Mouse (Mus musculus) embryo, embryonic 11 days (tissue): ENCODE results near the gene Sntg2.

ENCODE experiments used
- DNase-seq: peaks from one replicate; pipeline ENCODE4 v3.0.0-alpha.2; 2015

The Sntg2 gene

DNA sequence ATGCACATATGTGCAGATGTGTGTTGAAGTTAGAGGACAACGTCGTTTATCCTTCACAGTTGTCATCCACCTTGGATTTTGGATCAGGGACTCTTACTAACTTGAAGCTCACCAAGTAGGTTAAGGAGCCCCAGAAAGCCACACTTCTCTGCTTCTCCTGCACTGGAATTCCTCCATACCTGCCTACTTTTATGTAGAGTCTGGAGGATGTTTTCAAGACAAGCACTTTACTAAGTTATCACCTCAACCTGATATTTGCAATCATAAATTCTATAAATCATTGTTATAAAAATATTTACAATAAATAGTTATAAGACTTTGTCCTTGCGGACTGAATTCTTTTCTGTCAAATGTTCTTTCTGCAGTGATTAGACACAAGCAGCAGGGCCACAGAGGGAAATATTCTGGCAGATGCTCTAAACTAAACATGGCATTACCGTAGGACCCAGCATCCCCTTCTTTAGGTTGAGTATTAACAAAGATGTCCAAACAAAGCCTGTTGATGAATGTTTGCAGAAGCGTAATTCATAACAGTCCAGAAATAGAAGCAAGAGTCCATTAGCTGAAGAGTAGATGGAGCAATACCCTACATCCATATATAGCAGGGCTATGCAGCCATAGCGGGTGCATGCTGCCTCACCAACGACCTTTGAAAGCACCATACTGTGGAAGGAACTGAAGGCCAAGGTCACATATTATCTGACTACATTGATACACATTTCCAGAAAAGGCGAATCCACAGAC is 100.8 kb downstream of the Sntg2 start:
- no peak for DNase-seq

DNA sequence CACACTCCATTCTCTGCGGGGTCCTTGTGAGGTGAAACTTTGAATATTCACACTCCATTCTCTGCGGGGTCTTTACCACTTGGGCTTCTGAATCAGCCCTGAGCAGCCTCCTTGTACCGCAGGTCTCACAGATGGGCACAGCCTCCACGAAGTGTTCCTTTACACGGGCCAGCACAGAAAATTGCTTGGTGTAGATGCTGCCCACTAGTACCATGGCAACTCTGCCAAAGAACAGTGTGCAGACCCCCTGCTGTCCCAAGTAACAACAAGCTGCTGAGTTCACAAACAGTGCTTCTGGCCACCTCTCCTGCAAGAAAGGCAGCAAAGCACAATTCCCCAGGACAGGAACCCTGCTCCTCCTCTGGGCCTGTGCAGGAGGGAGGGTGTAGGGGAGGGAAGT is 109.0 kb downstream of the Sntg2 start:
- peak; percentile 3 for DNase-seq

DNA sequence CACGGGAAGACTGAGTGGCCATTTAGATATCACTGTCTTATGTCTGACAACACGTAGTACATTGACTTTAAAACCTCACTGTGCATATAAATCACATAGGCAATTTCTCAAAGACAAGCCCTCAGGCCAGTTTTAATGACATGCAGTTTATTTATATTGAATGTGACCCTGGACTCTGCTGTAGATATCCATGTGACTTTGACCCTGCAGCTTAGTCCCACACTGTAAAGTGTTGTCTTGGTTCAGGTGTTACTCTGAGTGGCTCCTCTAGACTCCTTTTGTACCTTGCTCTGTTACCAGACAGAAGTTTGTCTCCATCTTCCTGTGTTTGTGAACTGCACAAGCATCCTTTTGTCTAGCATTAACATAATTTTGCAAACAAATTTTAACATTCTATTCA is 112.0 kb downstream of the Sntg2 start:
- no peak for DNase-seq

GRCm38 (mm10) chr12:30258641-30259040 is 114.5 kb downstream of the Sntg2 start:
- DNase-seq: no peak

GRCm38 (mm10) chr12:30257664-30258063 is 115.5 kb downstream of the Sntg2 start:
- DNase-seq: no peak

GRCm38 (mm10) chr12:30256207-30256606 is 117.0 kb downstream of the Sntg2 start:
- DNase-seq: no peak

DNA sequence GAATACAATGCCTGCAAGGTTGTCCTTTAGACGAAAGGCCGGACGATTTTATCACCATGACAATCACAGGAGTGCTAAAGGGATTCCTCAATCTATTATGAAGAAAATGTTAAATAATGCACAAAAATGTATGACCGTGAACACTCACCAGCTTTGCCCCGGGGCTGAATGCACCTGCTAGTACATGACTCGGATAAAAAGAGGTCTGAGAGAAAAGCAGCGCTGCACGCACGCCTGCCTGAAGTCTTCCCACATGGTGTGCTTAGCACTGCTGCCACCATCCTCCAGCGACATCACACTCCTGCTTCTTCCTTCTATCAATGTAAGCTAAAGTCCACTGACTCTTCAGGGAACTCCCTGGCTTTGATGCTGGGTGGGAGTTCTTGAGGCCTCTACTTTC is 118.6 kb downstream of the Sntg2 start:
- DNase-seq: no peak

GRCm38 (mm10) chr12:30252381-30252780 is 120.8 kb downstream of the Sntg2 start:
- no peak for DNase-seq

GRCm38 (mm10) chr12:30251283-30251829 is 121.8 kb downstream of the Sntg2 start:
- no peak for DNase-seq

DNA sequence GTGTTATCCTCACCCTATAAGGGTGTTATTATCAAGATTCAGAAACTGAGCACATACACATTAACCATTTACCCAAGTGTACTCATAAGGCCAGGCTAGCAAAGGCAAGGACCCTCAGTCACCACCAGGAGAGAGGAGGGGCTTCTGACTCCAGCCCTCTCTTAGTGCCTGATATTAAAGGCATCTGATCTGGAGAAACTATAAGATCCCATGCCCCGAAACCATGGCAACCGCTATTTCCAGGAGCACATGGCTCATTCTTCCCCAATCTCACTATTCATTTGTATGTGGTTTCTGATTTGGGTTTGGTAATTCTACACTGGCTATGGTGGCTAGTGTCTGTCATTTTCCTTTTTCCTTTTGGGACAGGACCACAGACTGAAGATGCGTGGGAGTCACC is 124.1 kb downstream of the Sntg2 start:
- no peak for DNase-seq

DNA sequence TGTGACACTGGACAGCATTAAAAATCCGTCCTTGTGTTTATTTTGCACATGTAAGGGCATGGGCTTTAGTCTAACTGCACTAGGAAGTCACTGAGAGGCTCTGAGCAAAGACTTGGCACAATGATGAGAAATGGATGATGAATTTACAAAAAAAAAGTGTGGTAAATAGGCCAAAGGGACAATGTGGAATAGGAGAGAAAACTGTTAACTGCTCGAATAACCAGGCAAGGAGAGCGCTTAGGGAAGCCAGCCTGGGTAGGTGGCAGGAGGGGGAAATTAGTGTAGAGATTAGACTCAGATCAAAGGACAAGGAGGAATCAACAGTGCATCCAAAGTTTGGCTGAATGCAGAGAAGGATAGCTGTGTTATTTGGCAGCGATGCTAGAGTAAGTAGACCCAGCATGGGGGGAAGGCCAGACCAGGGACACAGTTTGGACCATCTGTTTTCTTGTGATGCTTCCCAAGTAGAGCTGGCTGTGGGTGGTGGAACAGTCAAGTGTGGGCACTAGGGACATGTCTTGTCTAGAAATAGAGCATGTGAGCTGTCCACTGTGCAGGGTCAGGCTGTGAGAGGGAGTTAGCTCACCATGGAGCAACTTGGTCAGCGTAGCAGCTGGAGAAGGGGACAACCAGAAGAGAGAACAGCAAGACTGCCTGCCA is 126.8 kb downstream of the Sntg2 start:
- DNase-seq: no peak

- DNase-seq: no peak
Observed at GRCm38 (mm10) chr12:30244194-30244593, 129.0 kb downstream of the Sntg2 start.

GRCm38 (mm10) chr12:30240891-30241290 is 132.3 kb downstream of the Sntg2 start:
- no peak for DNase-seq

DNA sequence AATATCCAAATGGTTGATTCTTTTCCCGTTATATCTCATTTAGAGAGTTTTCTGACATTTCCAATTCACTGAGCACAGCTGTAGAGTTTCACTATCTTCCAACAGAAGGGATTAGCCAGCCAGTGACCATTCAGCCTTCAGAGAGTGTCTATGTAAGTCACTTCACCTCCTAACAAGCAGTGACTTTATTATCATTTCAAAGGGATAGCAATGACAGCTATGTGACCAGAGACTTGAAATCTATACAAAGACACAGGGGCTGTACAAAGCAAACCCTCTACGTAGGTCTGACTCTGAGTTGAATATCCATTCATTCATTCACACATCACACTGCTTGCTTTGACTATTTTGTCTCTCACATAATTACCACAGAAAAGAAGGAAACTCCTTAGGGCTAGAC is 138.2 kb downstream of the Sntg2 start:
- DNase-seq: no peak

GRCm38 (mm10) chr12:30228004-30228403 is 145.2 kb downstream of the Sntg2 start:
- DNase-seq: no peak

GRCm38 (mm10) chr12:30226247-30226646 is 146.9 kb downstream of the Sntg2 start:
- no peak for DNase-seq

DNA sequence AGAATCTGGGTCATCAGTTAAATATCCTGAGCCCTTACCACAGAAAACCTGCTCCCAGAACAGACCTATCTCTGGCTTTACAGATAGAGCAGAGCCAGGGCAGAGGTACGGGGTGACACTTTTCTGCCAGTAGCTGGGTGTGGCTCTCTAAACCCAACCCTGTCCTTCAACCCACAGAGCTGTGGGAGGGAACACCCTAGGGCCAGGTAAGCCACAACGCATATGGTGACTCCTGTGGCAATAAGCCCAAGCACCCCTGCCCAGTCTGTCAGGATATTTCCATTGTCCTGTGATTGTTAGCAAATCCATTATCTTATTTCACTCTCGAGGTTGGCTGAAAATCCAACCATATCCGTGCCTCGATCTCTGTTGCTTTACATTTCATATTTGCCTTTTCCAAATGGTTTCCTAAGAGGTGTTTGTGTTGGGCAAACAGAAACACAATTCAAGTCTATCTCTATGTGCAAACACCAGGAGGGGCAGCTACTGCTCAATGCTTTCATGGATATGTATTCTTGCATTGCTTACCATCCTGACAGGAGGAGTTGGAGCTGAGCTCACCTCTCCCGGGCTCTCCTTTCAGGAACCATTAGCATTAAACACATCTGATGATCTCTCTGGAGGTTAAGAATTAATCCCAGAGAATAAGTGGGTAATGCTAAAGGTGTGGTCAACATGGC is 156.3 kb downstream of the Sntg2 start:
- DNase-seq: no peak

DNA sequence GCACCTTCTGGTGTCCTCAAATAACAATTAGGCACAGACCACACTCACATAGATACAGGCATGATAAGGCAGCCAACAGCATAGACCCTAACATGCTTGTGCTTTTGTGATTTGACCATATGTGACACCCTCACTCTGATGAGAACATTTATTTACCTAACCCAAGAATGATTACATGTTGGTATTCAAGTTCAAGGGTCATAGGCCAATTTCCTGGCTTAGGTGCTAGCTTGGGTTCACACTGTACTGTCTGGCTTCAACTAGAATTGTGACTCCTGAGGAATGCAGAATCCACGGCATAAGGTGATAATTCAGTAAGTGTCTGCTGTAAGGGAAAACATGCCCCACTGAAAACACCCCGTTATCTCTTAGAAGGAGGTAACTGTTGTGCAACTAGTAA is 158.4 kb downstream of the Sntg2 start:
- no peak for DNase-seq

GRCm38 (mm10) chr12:30210388-30210787 is 162.8 kb downstream of the Sntg2 start:
- DNase-seq: no peak

GRCm38 (mm10) chr12:30208527-30208926 is 164.6 kb downstream of the Sntg2 start:
- no peak for DNase-seq

GRCm38 (mm10) chr12:30208087-30208486 is 165.1 kb downstream of the Sntg2 start:
- no peak for DNase-seq

GRCm38 (mm10) chr12:30204457-30204856 is 168.7 kb downstream of the Sntg2 start:
- DNase-seq: no peak

DNA sequence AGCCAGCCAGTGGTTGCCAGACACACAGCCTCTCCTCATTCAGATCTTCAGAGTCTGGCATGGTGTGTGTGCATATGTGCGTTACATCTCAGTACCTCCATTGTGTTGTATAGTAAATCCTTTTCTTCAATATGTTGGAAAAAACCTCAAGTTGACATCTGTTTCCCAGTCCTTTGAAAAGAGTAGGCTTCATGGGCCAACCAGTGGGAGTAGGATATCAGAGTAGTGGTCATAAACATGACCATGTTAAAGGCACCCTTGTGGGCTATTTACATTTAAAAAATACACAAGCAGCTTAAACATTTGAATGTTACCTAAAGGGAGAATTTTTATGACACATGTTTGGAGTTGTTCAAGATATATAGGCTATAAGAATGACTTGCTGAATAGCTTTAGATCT is 170.4 kb downstream of the Sntg2 start:
- no peak for DNase-seq

DNA sequence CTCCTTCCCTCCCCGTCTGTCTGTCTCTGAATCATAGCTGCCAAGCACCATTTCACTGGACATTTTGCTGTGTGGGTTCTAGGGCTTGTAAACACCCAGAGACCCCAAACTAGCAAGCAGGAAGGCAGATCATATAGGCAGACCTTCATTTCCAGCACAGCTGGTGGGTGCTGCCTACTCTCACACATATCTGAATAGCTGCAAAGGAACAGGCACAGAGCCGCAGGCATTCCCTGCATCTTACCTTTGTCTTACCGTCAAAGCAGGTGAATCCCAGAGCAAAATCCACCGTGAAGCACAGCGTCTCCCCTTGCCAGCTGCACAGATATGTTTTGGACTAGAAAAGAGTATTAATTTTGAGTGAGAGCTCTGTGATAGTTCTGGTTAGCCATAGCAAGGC is 172.1 kb downstream of the Sntg2 start:
- DNase-seq: no peak
